Mouse (Mus musculus) left cerebral cortex, postnatal 36 days (tissue): Measurements from ENCODE around the gene Kcnh8. TPM values are rescaled to one million over a fixed set of nuclear protein-coding genes. Genes with fewer than 3 reads are reported as not detected.

Experiments used
- DNase-seq, 2 experiments: peaks; one replicate each; pipeline ENCODE4 v3.0.0; 2021 to 2022; ENCODE audit warnings: low spot score in 2 of 2, mixed read lengths in 1 of 2
- intact Hi-C: fragments of 180-260 bp; cut with DNase I; formaldehyde crosslinking; loops from one replicate; pipeline ENCODE4 v1.15.1; 2025
- total RNA-seq, 2 experiments: library from RNA; stranded (reverse); gene quantifications; 2 replicates each; pipeline ENCODE4 v1.2.3; 2021

Kcnh8 gene
- total RNA-seq, 2 experiments from 2014 or later = 0.62 to 0.95 TPM

DNA sequence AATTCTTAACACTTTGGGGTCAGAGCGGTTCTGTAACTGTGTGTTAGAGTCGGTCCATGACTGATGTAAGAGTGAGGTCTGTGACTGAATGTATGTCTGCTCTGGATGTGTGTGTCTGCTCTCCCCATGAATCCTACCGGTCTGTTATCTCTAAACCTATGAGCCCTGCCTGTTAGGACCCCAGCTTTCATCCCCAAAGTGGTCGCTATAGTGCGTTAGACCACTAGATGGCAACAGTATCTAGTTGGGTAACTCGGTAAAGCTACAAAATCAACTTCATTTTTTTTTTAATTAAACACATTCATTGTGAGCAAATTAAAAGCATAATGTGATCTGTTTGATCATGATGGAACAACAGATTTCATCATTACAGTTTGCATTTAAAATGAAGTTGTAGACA, 202.0 kb downstream of the Kcnh8 start:
- no peak for DNase-seq
- intact Hi-C loops = no loop called here

DNA sequence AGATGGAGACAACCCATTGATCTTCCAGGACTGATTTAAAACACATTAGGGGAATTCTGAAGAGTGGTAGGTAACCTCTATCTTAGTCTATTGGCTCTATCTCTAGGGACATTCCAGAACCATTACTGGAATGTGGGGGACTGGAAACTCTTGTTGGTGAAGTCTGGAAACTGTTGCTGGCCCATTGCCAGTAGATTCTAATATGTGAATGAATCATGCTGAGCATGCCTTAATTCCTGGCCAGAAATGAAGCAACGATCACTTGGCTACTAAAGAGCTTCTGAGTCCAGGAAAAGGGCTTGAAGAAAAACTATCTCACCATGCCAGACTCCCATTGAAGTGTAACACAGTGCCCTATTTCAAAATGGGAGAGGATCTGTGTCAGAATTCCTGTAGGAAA, 208.3 kb downstream of the Kcnh8 start:
- DNase-seq = no peak
- intact Hi-C loops = no loop called here

DNA sequence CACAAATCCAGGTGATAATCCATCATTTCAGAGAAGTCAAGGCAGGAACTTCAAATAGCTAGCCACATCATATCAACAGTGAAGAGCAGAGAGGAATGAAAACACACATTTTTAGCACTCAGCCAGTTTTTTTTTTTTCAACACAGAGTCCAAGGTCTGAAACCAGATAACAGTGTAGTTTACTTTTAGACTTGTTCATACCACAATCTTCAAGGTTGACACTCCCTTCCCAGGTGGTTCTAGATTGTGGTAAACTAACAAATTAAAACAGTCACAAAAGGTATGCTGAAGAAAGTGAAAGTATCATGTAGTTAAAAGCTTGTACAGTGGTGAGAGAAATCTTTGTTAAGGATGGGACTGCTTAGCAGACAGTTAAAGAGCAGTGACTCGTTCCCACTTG, 216.5 kb downstream of the Kcnh8 start:
- DNase-seq = no peak
- intact Hi-C loops = no loop called here

DNA sequence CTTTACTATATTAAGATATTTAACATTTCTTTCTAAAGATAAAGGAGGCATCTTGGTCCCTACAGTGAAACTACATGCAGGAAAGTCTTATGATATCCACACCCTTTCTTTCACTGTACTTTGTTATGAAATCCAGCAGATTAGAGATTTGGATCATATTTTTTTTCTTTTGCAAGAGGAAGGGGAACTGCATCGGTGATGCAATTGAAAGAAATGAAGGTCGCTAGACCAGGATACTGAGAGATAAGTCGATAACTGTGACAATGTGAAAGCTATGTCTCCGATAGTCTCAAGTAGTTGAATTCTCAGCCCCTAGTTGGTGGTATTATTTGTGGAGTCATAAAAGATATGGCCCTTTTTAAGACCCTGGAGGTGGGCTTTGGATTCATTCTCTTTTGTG, 227.2 kb downstream of the Kcnh8 start:
- intact Hi-C loops = no loop called here
- DNase-seq = no peak

DNA sequence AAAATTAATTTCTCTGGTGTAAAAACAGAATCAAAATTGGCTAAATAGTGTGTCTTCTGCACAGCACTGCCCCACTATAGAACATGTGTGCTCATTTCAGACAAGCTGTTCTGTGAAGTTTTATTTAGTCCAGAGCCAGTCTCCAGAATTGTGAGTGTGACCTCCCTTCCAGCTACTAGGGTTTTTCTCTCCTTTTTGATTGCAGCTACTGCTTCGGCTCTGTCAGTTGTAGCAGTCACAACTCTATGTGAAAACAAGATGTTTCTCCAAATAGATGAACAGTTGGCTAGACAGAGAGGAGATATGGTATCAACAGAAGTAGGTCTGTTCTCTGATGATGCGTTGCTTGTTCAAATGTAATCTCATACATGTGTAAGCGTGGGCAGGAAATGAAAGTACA, 270.7 kb downstream of the Kcnh8 start:
- DNase-seq = peak; percentile 11 to 15
- intact Hi-C loops = no loop called here

DNA sequence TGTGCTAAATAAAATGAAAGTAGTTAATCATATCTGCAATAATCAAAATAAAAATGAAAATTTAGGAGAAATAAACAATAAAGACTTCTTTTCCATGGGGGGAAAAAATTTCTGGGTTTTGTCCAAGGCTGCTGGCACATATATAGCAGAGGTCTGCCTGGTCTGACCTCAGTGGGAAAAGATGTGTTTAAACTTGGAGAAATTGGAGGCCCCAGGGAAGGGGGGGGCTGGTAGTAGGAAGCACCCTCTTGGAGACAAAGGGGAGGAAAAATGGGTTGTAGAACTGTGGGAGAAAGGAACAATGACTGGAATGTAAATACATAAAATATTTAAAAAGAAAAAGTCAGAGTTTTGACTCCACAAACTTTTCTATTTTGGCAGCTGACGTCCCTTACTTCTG, 276.5 kb downstream of the Kcnh8 start:
- DNase-seq = no peak

DNA sequence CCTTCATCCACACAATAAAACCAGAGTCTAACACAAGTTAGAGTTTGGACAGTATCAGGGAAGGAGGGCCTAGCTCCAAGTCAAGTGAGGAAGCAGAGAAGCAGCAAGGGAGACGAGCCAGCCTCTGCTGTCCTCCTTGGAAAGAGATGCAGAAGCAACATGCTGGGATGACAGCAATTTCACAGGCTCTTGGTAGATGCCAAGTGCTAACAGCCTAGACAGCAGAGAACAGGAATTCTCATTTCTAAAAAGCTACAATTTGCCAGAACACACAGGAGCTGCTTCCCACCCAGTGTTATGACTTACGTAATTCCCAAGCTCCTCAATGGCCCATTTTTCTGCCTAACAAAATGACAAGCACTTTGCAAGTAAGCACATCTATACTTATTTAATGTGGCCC, 277.5 kb downstream of the Kcnh8 start:
- intact Hi-C loops = no loop called here
- DNase-seq = peak; percentile 32

More for the DNA sequence above, 276.5 kb downstream of the Kcnh8 start:
- intact Hi-C loops = no loop called here

DNA sequence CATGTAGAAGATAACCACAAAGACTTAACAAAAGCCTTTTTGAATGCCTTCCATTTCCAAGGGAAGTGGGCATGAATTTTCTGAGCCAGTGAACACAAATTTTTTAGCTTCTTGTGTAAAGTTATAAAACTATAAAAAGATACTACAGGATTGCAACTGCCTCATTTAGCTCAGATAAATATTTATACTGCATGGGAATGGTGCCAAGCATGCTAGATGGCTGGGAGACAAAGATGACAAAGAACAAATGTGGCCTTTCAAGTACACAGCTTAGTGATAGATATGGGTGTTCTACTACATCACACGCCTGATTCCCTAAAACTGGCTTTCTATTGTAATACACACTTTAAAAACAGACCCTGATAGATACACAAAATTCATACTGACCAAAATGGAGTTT, 282.7 kb downstream of the Kcnh8 start:
- intact Hi-C loops = no loop called here
- DNase-seq = no peak

DNA sequence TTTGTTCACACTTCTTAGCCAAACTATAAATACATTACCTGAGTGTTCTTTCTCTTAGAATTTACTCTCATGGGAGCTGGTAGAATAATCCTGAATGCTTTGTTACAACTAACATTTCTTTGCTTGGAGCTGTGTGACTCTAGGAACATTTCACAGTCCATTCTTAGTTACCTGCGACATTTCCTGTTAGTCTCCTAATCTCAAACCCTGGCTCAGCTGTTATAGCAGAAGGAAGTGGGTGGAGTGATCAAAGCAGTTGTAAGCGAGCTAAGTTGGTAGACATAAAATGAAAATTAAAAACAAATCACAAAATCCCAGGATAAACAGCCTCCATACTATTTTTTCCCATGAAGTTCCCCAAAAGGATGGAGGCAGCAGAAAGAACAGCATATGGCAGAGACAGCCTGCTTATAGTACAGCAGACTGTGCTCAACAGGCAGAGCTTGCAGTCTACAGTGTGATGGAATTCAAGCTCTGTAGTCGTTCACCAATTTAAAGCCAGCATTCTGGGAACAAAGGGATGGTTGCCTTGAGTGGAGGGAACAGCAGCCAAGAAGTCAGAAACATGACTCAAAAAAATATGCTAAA, 318.1 kb downstream of the Kcnh8 start:
- intact Hi-C loops = no loop called here
- DNase-seq = peak; percentile 11 to 13

DNA sequence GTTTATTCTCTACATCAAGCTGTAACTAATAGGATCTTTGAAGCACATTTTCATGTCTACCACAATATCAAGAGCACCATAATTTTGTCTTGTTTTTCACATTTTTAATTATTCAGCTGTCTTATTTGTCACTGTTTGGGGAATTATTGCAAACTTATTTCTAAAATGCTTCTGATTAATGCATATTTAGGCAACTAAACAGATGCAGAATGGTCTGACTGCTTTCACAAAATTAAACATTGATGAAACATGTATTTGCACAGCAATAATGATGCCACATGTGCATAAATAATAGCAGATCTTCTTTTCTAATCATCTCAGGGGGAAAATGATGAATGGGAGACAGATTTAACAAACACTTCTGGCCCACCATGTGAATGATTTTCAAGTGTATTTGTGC, 341.5 kb downstream of the Kcnh8 start:
- no peak for DNase-seq
- intact Hi-C loops = no loop called here

DNA sequence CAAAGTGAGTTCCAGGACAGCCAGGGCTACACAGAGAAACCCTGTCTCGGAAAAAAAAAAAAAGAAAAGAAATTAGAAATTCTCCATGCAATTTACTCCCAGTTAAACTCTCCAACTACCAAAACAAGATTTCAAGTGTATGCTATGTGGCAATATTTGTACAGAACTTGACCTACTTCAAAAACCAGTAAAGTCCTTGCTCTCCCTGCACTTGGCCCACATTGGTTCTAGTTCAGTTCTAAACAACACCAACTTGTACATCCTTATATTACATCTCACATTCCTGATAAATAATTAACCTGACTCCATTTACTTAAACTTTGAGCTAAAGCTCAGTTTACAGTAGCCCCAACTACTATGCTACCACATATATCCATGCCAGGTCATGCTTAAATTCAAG, 370.2 kb downstream of the Kcnh8 start:
- no peak for DNase-seq
- intact Hi-C loops = no loop called here

DNA sequence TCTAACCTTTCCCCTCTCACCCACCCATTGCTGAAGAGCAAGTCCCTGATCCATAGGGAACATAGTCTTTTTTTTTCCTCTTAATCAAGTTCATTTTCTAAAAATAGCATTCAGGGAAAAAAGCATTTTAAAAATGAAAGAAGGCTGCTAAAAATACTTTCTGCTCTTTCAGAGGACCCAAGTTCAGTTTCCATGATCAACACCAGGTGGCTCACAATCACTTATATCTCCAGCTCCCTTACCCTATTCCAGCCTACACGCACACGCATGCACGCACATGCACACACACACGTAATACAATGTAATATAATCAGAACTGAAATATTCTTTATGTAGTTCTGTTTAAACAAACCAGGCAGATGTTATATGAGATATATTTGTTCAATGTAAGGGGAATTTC, 378.4 kb downstream of the Kcnh8 start:
- no peak for DNase-seq
- intact Hi-C loops = no loop called here
